Comparison of ENCODE assay signal across 8 mouse cellular contexts in the genomic region with DNA sequence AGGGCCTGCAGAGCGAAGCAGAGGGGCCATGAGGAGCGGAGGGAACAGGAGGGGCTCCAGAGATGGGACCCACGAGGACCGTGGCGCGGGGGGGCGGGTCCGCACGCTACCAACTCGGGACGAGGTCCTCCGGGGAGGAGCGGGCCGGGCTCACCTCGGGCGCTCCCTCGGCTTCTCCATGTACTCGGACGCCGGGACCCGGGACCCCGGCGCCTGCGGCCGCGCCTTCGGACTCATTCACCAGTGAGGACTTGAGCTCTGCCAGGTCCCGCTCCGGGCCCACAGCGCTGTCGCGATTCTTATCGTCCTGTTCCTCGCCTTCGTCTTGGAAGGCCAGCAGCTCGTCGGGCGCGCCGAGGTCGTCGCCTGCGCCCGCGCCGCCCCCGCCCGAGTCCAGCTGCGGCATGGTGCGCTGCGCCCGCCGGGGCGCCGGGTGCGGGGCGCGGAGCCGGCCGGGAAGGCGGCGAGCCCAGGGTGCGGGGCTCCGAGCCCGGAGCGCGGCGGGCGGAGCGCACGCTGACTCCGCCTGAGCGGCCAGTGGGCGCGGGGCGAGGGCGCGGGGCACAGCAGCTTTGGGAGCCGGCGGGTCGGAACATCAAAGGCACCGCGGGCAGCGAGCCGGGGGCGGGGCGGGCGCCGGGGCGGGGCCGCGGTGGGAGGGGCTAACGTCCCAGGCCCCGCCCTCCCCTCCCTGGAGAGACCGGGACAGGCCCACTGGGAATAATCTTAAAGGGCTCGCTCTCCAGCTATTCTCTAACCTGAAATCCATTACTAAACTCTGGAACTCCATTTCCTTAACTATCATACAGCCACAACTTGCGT. TPM values are rescaled to one million over a fixed set of nuclear protein-coding genes. Genes with fewer than 3 reads are reported as not detected.
A peak's percentile ranks its signal among the peaks of the same experiment; 100 is the strongest.
DNase-seq lines count a peak whose midpoint lies in the region; ATAC-seq and TF ChIP-seq lines count a peak whose summit lies in the region.

Tcf7 (minus strand) TSS at position 241 of the 822 bp plus-strand sequence.

- intact Hi-C loops in left cerebral cortex, adult 2 months (cut with DNase I), result no loop called here

- no peak for TF ChIP-seq CTCF in left cerebral cortex, adult 2 months (IDR thresholded peaks at IDR 0.05)
- TF ChIP-seq CTCF in cortical plate, adult 2 months (IDR thresholded peaks at IDR 0.05; ENCODE audit: extremely low read depth, insufficient read depth, low read length), result no peak
- TF ChIP-seq CTCF in lung, embryonic 14.5 days (IDR thresholded peaks at IDR 0.05; ENCODE audit: low read depth), result no peak

- under 1% methylated on average over 76 of the region's 97 CpGs for WGBS in heart, embryonic 11.5 days (ENCODE audit: insufficient replicate concordance)
- under 1% methylated on average over 87 of the region's 97 CpGs for WGBS in lung, embryonic 14.5 days

- no peaks in the 10 kb centered on the region; the same call in 1 of the 2 replicates for H3K4me1 ChIP-seq in cortical plate, adult 2 months (ENCODE audit: control insufficient read depth, insufficient read depth, low read length)
- peaks cover 24% of the 10 kb centered on the region for H3K4me1 ChIP-seq in heart, embryonic 11.5 days (ENCODE audit: control insufficient read depth, insufficient read depth, low read length)
- peaks cover 23% of the 10 kb centered on the region; the same call in 1 of the 2 replicates for H3K4me1 ChIP-seq in lung, embryonic 14.5 days (ENCODE audit: insufficient read depth)

- H3K9me3 ChIP-seq in heart, embryonic 11.5 days (replicated peaks; ENCODE audit: control insufficient read depth, low read length), result no peaks in the 10 kb centered on the region
- no peaks in the 10 kb centered on the region for H3K9me3 ChIP-seq in lung, embryonic 14.5 days (ENCODE audit: low read depth, low read length)

- H3K27me3 ChIP-seq in heart, embryonic 11.5 days (ENCODE audit: control insufficient read depth, insufficient read depth, low read length), result peaks cover 12% of the 10 kb centered on the region; the same call in 1 of the 2 replicates
- no peaks in the 10 kb centered on the region for H3K27me3 ChIP-seq in lung, embryonic 14.5 days (ENCODE audit: insufficient read depth, low read length)

- H3K4me2 ChIP-seq in heart, embryonic 11.5 days, result peak within 1 kb of the TSS; percentile 99
- peak within 1 kb of the TSS; percentile 78 for H3K4me2 ChIP-seq in lung, embryonic 14.5 days

- no peaks in the 10 kb centered on the region for H3K36me3 ChIP-seq in heart, embryonic 11.5 days (ENCODE audit: control insufficient read depth, insufficient read depth, low read length)
- peaks cover 13% of the 10 kb centered on the region; the same call in 1 of the 2 replicates for H3K36me3 ChIP-seq in lung, embryonic 14.5 days (ENCODE audit: insufficient read depth)

- peak; percentile 51 for ATAC-seq in heart, embryonic 11.5 days (replicated peaks; ENCODE audit: insufficient number of reproducible peaks, low FRiP score, low TSS enrichment)
- peak; percentile 73 for ATAC-seq in lung, embryonic 14.5 days (ENCODE audit: insufficient read depth)

- H3K4me3 ChIP-seq in left cerebral cortex, adult 2 months, result peak within 1 kb of the TSS; percentile 58
- peak within 1 kb of the TSS; percentile 35 for H3K4me3 ChIP-seq in cortical plate, adult 2 months (ENCODE audit: insufficient read depth, low read length)
- H3K4me3 ChIP-seq in heart, embryonic 11.5 days (ENCODE audit: low read depth, low read length), result peak within 1 kb of the TSS; percentile 68
- H3K4me3 ChIP-seq in lung, embryonic 14.5 days (ENCODE audit: low read depth, low read length), result peak within 1 kb of the TSS; percentile 62

- no peak for TF ChIP-seq POLR2A in cortical plate, adult 2 months (IDR thresholded peaks at IDR 0.05; ENCODE audit: extremely low read depth, insufficient read depth, low read length)

- H3K27ac ChIP-seq in left cerebral cortex, adult 2 months, result peak within 1 kb of the TSS; percentile 44; the same call in 1 of the 2 replicates
- H3K27ac ChIP-seq in cortical plate, adult 2 months (ENCODE audit: insufficient read depth, low read length), result peak within 1 kb of the TSS; percentile 55; the same call in 1 of the 2 replicates
- H3K27ac ChIP-seq in heart, embryonic 11.5 days (ENCODE audit: low read depth, low read length), result 0 out of 2 replicates have a peak within 1 kb of the TSS, but pooled peaks have one; percentile 10
- H3K27ac ChIP-seq in lung, embryonic 14.5 days (ENCODE audit: low read depth), result peak within 1 kb of the TSS; percentile 81

- peak within 1 kb of the TSS; percentile 73 for H3K9ac ChIP-seq in heart, embryonic 11.5 days (ENCODE audit: low read depth, low read length)
- peak within 1 kb of the TSS; percentile 73 for H3K9ac ChIP-seq in lung, embryonic 14.5 days

- peak; percentile 33 to 49 for DNase-seq in left cerebral cortex, adult 2 months (ENCODE audit: extremely low spot score in 1 of 2, low spot score in 2 of 2)
- no peak for DNase-seq in left cerebral cortex, adult 9 months (ENCODE audit: low spot score in 2 of 2)
- peak; percentile 56 for DNase-seq in kidney, adult 9 months
- peak; percentile 88 for DNase-seq in lung, embryonic 14.5 days
- peak; percentile 60 for DNase-seq in ovary, postnatal 14 days (ENCODE audit: low spot score)
- DNase-seq in urinary bladder, postnatal 36 days (ENCODE audit: low spot score in 2 of 2), result peak; percentile 38 to 50

RNA-seq across cellular contexts. Expression of gene Tcf7, which starts in this region (rescaled TPM):
- total RNA-seq in left cerebral cortex, adult 2 months (2021), result 1 to 10 TPM; 3.8 to 5.0 TPM
- polyA plus RNA-seq in cortical plate, adult 2 months (2012; rRNA removed), result 5.1 and 6.1 TPM in 2 replicates
- 5.3 and 5.5 TPM in 2 replicates for polyA plus RNA-seq in heart, embryonic 11.5 days (2014; fragmentation: Nextera tagmentation; extraction: Ambion mirVana)
- 64.2 and 68.8 TPM in 2 replicates for polyA plus RNA-seq in lung, embryonic 14.5 days (2014; fragmentation: Nextera tagmentation; extraction: Ambion mirVana)

Comparison
In these comparisons a context has a peak if more than half of its experiments do, and no peak if none do; other contexts are left out.
1. DNase-seq: peak in left cerebral cortex, adult 2 months (2 of 2), kidney, adult 9 months (single experiment), lung, embryonic 14.5 days (single experiment), ovary, postnatal 14 days (single experiment) and urinary bladder, postnatal 36 days (2 of 2); none in left cerebral cortex, adult 9 months (0 of 2).
2. H3K27ac ChIP-seq: peak in every context shown above with its lines; median percentile 81 in lung, embryonic 14.5 days; 55 in cortical plate, adult 2 months; 44 in left cerebral cortex, adult 2 months; 10 in heart, embryonic 11.5 days.
3. Peak in every context shown above with its lines, with median percentiles within 50 percentile points of each other: H3K4me3 ChIP-seq.